Mouse (Mus musculus) cerebellum, postnatal 25 days (tissue): ENCODE measurements at regions not wholly inside any gene's neighbourhood (a gene's known extent, or its start where the extent isn't known, plus 50 kb on each side); places are given as distances from the start of the nearest gene placed in this dataset.

ENCODE experiments used
- DNase-seq, 2 experiments: peaks; one replicate each; pipeline ENCODE4 v3.0.0; 2021; ENCODE audit warnings: mixed read lengths in 2 of 2

DNA sequence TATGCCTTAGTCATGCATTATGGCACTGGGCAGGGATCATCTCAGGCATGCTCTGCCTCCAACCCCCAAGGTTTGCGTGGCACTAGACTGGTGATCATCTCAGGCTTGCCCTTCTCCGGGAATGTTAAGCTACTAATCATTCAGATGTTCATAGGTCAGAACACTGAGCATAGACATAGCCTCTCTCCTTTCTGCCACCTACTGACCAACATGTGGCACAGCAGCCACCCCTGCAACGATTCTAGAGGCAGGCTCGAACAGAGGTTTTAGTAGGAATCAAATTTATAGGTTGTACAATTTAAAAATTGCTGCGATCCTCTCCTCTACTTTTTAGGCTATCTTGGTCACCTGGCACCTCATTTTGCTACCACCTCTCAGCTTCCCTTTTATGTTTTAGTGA is 430.0 kb upstream of the Got2 start:
- DNase-seq, result peak in 1 of 2 experiments; percentile 9

GRCm38 (mm10) chr8:96308989-96309718 is 420.8 kb upstream of the Got2 start:
- DNase-seq, result no peak

GRCm38 (mm10) chr8:96296643-96297042 is 408.3 kb upstream of the Got2 start:
- no peak for DNase-seq

DNA sequence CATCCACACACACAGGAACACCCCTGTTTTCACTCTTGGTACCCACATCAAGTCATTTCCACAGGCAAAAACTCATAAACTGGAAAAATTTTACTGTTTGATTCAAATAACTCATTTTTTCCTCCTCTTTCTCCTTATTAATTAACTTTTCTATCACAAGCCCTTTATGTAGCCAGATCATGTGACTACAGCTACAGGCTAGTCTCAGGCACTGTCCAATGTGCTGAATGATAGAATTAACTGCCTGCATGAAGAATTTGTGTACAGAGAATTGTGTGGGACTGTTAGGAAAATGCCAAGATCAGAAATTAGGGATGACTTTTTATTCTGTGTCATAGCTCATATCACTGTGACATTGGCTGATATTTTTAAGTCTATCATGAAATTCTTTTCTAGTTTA is 402.4 kb upstream of the Got2 start:
- DNase-seq, result no peak

GRCm38 (mm10) chr8:96289519-96289918 is 401.2 kb upstream of the Got2 start:
- DNase-seq, result no peak

DNA sequence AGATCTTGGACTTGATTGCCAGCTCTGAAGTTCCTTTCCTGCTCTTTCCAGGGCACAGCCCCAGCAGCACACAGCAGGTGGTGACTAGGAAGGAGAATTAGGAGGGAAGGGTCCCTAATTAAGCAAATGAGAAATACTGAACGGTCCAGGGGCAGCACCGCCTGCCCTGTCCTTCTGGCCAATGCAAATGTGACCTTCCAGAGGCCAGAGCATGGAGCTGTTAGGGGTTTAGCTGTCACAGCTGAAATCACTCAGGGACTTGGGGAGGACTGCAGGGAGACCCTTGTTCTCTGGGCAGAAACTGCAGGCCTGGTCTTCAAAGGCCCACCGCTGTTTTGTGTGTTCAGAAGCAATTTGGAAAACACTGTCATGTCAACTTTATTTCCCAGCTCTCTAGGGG is 400.2 kb upstream of the Got2 start:
- no peak for DNase-seq

- DNase-seq, result no peak
Measured at GRCm38 (mm10) chr8:96277479-96278138, 389.3 kb upstream of the Got2 start.

DNA sequence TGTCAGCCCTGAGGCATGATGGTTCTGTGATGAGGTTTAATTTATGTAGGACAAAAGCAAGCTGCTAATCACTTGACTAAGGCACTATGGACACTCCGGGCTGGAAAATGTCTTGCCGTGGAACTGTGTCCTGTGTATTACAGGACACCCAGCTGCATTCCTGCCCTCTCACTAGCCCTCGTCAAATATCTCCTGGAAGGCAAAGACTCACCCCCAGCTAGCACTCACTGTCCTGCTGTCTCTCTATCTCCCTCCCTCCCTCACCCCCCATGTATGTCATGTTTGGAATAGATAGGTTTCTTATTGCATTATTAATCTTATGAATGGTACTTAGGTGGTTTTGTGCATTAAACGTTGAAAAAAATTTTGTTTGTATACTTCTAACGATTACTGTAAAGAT is 388.7 kb upstream of the Got2 start:
- DNase-seq, result no peak

DNA sequence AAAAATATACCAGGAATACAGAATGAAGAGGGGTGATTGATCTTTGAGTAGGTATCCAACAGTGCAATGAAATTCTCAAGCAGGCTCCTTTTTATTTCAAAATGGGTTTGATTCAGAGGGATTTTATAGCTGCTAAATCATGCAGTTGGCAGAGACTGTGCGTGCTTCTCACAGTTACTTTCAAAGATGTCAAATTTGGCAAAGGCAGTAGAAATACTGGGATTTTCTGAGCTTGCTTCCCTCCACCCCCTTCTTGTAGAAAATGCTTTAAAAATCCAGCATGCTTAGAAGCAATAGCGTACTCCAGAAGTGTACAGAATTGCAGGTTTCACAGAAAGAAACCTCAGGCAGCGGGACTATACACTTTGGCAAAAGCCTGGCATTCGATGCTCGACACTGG is 367.9 kb upstream of the Got2 start:
- no peak for DNase-seq

GRCm38 (mm10) chr8:96255811-96256210 is 367.5 kb upstream of the Got2 start:
- no peak for DNase-seq

- DNase-seq, result peak; percentile 36 to 41
Measured at GRCm38 (mm10) chr8:96246017-96246416, 357.7 kb upstream of the Got2 start.

GRCm38 (mm10) chr8:96244549-96245152 is 356.3 kb upstream of the Got2 start:
- no peak for DNase-seq

DNA sequence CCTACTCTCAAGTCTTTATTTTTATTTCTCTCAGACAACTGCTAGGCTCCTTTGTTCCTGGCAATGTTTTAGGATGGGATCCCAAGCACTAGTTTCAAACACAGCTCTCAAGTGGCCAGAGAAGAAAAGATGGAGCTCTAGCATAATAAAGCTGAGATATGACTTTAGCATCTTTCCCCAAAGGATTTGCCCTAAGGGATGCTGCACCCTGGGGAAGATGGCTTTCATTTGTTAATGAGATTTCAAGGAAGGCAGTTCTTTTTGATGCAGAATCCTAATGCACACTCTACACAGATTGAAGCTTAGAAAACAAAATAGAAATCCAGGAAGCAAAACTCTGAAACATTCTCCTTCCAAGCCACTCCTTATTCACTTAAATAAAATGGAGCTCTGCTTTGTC is 350.1 kb upstream of the Got2 start:
- no peak for DNase-seq

GRCm38 (mm10) chr8:96237940-96238339 is 349.6 kb upstream of the Got2 start:
- no peak for DNase-seq

DNA sequence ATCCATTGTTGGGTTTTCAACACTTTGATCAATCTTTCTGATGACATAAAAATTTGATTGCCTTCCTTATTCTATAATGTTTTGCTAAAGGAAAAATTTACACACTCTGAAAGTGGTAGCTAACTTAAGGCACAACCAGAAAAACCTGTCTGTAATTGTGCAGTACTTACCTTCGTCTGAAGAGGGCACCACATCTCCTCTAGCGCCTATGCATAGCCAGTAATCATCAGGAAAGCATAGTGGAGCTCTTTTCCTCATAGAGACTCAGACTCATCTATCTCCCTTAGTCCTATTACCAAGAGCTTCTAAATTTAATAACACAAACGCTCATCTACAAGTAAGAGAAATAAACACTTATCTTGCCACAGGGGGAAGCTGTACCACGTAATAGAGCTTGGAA is 342.1 kb upstream of the Got2 start:
- DNase-seq, result peak; percentile 26 to 69
